Mouse (Mus musculus) limb, embryonic 11.5 days (tissue): ENCODE measurements around the gene Tsfm. TPM values are rescaled to one million over a fixed set of nuclear protein-coding genes. Genes with fewer than 3 reads are reported as not detected.

ENCODE experiments used
- ATAC-seq: fragments of 200-750 bp; cut with Nextera tagmentation; 2 replicates; pipeline ENCODE4 v1.8.0; 2017; ENCODE audit warnings: low read depth; ENCODE audit not compliant: insufficient number of reproducible peaks, low FRiP score, low TSS enrichment
- DNase-seq: peaks from one replicate; pipeline ENCODE4 v3.0.0-alpha.2; 2015; ENCODE audit warnings: low spot score
- H3K27ac ChIP-seq: fragments of 300-500 bp; sonication (generic); replicated peaks from 2 replicates; pipeline ENCODE4 v1.5.1; 2014; ENCODE audit warnings: low read depth, mild to moderate bottlenecking, low read length
- H3K27me3 ChIP-seq: fragments of 300-500 bp; sonication (generic); 2 replicates; pipeline ENCODE4 v1.6.1; 2014; ENCODE audit warnings: mild to moderate bottlenecking, low read length, mixed read lengths; ENCODE audit not compliant: control insufficient read depth, insufficient read depth
- H3K36me3 ChIP-seq: fragments of 300-500 bp; sonication (generic); 2 replicates; pipeline ENCODE4 v1.6.1; 2014; ENCODE audit warnings: mild to moderate bottlenecking, low read length, moderate library complexity, mixed read lengths; ENCODE audit not compliant: control insufficient read depth, insufficient read depth
- H3K4me1 ChIP-seq: fragments of 300-500 bp; sonication (generic); 2 replicates; pipeline ENCODE4 v1.6.1; 2014; ENCODE audit warnings: low read length, mixed read lengths; ENCODE audit not compliant: control insufficient read depth, insufficient read depth
- H3K4me2 ChIP-seq: fragments of 300-500 bp; sonication (generic); 2 replicates; pipeline ENCODE4 v1.6.1; 2014; ENCODE audit warnings: low read depth, mild to moderate bottlenecking, moderate library complexity; ENCODE audit not compliant: severe bottlenecking
- H3K4me3 ChIP-seq: fragments of 300-500 bp; sonication (generic); 2 replicates; pipeline ENCODE4 v1.5.1; 2014; ENCODE audit warnings: low read depth, low read length
- H3K9ac ChIP-seq: fragments of 300-500 bp; sonication (generic); 2 replicates; pipeline ENCODE4 v1.6.1; 2014; ENCODE audit warnings: mild to moderate bottlenecking, low read length
- H3K9me3 ChIP-seq: fragments of 300-500 bp; sonication (generic); 2 replicates; pipeline ENCODE4 v1.6.1; 2016; ENCODE audit warnings: low read length; ENCODE audit not compliant: control insufficient read depth
- WGBS: fragments of 180-500 bp; shearing (Covaris S2); extraction: QIAGEN DNeasy Blood & Tissue Kit; methylation state at CpG from one replicate; pipeline ENCODE4 v1.1.7; 2014; 5-methylcytosine and 5-hydroxymethylcytosine counted together
- polyA plus RNA-seq: library from polyadenylated mRNA; unstranded; fragments of >200 nt; fragmentation: Nextera tagmentation; extraction: Ambion mirVana; gene quantifications from 2 replicates; pipeline ENCODE4 v1.2.1, GENCODE M21; 2014

Tsfm gene
- polyA plus RNA-seq, 1 experiment from 2014 or later = 91.8 TPM

DNA sequence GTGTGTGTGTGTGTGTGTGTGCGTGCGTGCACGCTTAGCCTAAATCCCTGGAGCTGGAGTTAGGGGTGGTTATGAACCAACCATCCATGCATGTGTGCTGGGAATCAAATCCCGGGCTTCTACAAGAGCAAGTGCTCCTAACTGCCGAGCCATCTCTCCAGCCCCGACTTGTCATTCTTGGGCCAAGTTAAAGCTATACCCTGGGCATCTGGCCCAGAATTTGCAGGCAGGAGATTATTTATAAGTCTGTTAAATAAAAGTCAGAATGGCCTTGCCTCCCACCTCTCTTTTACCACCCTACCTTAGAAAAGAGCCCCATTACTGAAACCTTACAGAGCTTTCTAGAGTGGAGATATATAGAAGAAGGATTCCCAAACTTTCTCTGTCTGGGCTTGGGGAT, 54.9 kb downstream of the Tsfm start:
- Histone ChIP-seq H3K4me1 (peaks cover 32% of the 10 kb centered on the region), H3K4me2 (no peak overlapping the region), H3K27ac (no peak overlapping the region), H3K4me3 (no peak overlapping the region), H3K9ac (no peak overlapping the region), H3K27me3 (no peaks in the 10 kb centered on the region), H3K36me3 (no peaks in the 10 kb centered on the region), H3K9me3 (no peaks in the 10 kb centered on the region)
- ATAC-seq (no peak), DNase-seq (no peak)
- WGBS = 95% methylated on average over 6 of the region's 6 CpGs

DNA sequence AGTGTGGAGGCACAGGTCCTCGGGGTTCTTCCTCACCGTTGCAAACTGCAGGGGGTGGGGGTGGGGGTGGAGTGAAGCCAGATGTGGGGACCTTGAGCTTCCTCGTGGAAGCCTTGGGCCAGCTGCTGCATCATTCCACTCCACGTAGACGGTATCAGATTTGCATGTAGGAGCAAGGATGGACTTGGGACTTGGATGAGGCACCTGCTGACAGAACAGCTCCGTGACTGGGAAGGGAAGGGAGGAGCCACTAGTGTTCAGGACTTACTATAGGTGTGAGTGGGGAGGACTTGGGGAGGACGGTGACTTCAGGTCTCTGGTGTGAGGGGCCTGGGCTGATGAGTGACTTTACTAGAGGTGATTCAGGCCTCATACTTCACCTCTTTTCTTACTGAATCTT, 57.7 kb downstream of the Tsfm start:
- Histone ChIP-seq H3K36me3 (no peaks in the 10 kb centered on the region), H3K9ac (0 out of 2 replicates have a peak overlapping the region, but pooled peaks have one; percentile 2), H3K4me1 (peaks cover 26% of the 10 kb centered on the region), H3K4me2 (no peak overlapping the region), H3K27ac (no peak overlapping the region), H3K9me3 (no peaks in the 10 kb centered on the region), H3K4me3 (no peak overlapping the region), H3K27me3 (no peaks in the 10 kb centered on the region)
- no peak for DNase-seq
- no peak for ATAC-seq
- 23% methylated on average over 7 of the region's 7 CpGs for WGBS

DNA sequence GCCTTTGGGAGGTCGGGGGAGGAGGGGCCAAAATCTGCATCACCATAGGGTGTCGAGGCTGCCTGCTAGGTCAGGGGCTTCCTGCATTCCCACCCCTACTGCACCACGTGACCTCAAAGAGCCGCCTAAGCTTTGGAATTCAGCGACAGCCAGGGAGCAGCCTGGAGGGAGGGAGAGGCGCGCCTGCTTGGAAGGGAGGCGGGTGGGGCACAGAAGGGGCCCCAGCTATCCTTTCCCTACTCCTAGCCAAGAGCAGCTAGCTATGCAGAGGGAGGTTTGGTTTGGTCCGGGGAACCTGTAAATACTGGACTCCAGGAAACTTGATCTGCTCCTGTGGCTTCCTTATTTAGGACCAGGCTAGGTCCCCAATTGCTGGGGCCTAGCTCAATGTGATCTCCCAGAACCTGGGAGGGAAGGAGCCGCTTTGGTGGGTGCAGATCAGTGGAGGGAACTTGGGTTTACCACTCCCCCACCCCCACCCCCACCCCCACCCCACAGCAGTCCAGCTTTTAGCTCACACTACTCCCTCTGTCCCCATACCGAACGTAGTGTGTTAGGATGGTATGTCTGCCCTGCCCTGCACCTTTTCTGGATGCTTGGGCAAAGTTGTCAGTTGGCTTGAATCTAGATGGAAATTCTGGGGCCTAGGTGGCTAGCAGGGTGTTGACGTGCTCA, 58.5 kb downstream of the Tsfm start:
- peak overlapping the region; percentile 1; the same call in 1 of the 2 replicates for H3K4me3 ChIP-seq
- ATAC-seq (peak; percentile 89), DNase-seq (peak; percentile 87)
- H3K9me3 ChIP-seq = no peaks in the 10 kb centered on the region
- H3K27ac ChIP-seq = peak overlapping the region; percentile 66
- H3K9ac ChIP-seq = no peak overlapping the region
- H3K27me3 ChIP-seq = no peaks in the 10 kb centered on the region
- WGBS = 5% methylated on average over 13 of the region's 13 CpGs
- no peaks in the 10 kb centered on the region for H3K36me3 ChIP-seq
- peak overlapping the region; percentile 33 for H3K4me2 ChIP-seq
- H3K4me1 ChIP-seq = peaks cover 21% of the 10 kb centered on the region

DNA sequence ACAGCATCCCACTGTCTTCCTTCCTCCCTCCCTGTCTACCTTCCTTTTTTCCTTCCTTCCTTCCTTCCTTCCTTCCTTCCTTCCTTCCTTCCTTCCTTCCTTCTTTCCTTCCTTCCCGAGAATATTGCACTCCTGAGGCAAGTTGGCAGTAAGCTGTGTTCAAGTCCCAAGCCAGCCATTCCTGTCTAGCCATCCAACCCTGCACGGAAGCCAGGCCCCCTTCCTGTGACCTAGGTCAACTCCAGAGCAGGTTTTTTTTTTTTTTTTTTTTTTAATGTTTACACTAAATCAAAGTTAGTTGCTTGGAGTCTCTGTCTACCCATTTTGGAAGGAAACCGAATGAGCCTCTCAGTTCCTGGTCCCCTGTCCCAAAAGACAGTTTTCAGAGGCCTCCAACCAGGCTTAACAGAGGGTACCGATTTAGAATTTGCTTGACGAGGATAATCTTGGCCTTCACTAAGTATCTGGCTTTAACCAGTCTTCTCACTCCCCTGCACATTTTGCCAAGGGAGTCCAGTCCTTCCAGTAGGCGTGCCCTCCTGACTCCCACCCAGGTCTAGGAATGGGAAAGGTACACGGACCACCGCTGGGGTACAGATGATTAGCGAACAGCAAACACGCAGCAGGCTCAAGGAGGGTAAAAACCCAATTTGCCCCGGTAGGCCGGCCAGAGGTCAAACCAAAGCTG, 59.1 kb downstream of the Tsfm start:
- Histone ChIP-seq H3K36me3 (no peaks in the 10 kb centered on the region), H3K9ac (no peak overlapping the region), H3K27ac (peak overlapping the region; percentile 66), H3K4me1 (peaks cover 21% of the 10 kb centered on the region), H3K4me3 (peak overlapping the region; percentile 1; the same call in 1 of the 2 replicates), H3K4me2 (peak overlapping the region; percentile 33), H3K27me3 (no peaks in the 10 kb centered on the region), H3K9me3 (no peaks in the 10 kb centered on the region)
- ATAC-seq = peak; percentile 46
- WGBS = 3% methylated on average over 12 of the region's 12 CpGs
- DNase-seq = peak; percentile 32

DNA sequence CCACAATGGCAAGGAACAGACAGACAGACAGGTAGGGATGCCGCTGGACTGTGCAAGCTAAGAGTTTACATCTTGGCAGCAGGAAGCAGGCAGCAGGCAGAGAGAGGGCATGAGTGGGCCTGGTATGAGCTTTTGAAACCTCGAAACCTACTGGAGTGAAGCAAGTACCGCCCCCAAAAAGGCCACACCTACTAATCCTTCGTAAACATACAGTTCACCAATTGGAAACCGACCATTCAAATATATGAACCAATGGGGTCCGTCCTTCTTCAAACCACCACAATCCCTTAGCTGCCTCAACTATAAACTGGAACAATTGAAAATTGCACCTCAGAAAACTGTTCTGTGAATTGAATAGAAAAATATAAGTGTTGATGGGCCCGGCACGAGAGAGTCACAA, 66.8 kb downstream of the Tsfm start:
- no peak overlapping the region for H3K27ac ChIP-seq
- ATAC-seq = no peak

DNA sequence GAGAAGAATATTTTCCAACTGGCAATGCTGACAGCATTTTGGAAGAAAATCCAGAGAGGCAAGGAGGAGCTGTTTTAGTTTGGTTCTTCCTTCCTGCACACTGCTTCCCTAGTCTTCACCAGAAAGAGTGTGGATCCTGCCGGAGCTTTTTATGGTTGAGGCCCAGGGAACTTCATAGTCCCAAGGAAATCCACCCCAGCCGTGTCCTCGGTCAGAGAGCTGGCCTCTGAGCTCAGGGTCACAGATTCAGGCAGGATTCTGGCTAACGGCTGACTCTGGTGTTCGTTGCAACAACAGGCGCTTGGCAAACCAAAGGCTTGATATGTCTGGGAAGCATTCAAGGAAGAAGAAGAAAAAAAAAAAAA, 67.7 kb downstream of the Tsfm start:
- H3K4me3 ChIP-seq = no peak overlapping the region
- no peak overlapping the region for H3K4me2 ChIP-seq
- 20% methylated on average over 6 of the region's 6 CpGs for WGBS
- H3K9me3 ChIP-seq = no peaks in the 10 kb centered on the region
- H3K27me3 ChIP-seq = no peaks in the 10 kb centered on the region
- DNase-seq (no peak), ATAC-seq (no peak)
- no peaks in the 10 kb centered on the region for H3K36me3 ChIP-seq
- H3K9ac ChIP-seq = no peak overlapping the region
- peak overlapping the region; percentile 51; the same call in 1 of the 2 replicates for H3K27ac ChIP-seq
- H3K4me1 ChIP-seq = peaks cover 6% of the 10 kb centered on the region

More for the DNA sequence above, 66.8 kb downstream of the Tsfm start:
- no peaks in the 10 kb centered on the region for H3K36me3 ChIP-seq
- no peaks in the 10 kb centered on the region for H3K27me3 ChIP-seq
- WGBS = 87% methylated on average over 8 of the region's 8 CpGs
- peaks cover 6% of the 10 kb centered on the region for H3K4me1 ChIP-seq
- no peaks in the 10 kb centered on the region for H3K9me3 ChIP-seq
- no peak overlapping the region for H3K9ac ChIP-seq
- no peak overlapping the region for H3K4me2 ChIP-seq
- no peak for DNase-seq
- H3K4me3 ChIP-seq = no peak overlapping the region

DNA sequence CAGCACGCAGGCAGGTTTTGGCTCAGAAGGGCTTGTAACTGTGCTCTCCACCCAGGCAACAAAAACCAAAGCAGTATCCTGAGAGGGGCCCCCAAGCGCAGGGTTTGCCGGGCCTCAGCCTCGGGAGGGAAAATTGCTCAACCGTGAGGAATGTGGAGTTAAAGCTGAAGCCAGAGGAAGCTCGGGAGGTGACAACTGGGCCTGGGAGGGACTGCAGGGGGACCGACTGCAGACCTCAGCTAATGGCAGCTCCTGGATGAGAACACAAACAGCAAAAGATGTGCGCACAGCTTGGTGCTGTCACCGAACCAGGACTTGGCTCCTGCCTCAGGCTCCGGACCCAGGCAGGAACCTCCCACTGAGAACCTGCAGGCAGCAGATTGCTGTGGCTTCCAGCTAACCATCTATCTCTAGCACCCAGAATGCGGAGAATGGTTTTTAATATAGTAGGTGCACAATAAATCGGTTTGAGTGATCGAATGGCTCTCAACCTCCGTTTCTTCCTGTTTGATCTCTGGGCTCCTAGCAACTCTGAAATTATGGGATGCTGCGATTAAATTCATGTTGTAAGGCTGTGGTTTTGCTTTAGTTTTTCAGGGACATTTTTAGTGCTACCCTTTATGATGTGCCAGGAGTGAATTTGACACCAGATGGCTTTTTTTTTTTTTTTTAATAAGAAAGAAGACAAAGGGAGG, 68.2 kb downstream of the Tsfm start:
- ATAC-seq = peak; percentile 36; the same call in 1 of the 2 replicates
- peak; percentile 69 for DNase-seq
- no peak overlapping the region; the same call in 1 of the 2 replicates for H3K27ac ChIP-seq

DNA sequence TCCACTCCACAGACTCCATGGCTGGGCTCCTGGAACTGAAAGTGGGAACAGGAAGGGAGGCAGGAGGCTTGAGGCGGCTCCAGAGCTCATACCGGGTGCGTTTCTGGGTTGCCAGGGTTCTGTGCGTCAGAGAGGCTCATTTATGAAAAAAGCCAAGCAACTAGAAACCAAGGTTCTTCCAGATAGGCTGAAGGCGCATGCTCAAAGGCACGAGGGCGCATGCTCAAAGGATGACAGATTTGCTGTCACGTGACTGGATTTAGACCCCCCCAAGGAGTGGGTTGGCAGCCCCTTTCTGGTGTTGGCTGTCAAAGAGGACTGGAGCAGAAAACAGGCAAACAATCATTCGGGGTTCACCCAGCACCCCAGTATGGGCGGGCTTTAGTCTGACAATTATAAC, 68.9 kb downstream of the Tsfm start:
- no peaks in the 10 kb centered on the region for H3K36me3 ChIP-seq
- no peak overlapping the region for H3K4me2 ChIP-seq
- ATAC-seq (no peak; the same call in 1 of the 2 replicates), DNase-seq (no peak)
- 83% methylated on average over 10 of the region's 10 CpGs for WGBS
- no peaks in the 10 kb centered on the region for H3K9me3 ChIP-seq
- no peak overlapping the region for H3K4me3 ChIP-seq
- peaks cover 13% of the 10 kb centered on the region for H3K4me1 ChIP-seq
- H3K27ac ChIP-seq = 0 out of 2 replicates have a peak overlapping the region, but pooled peaks have one; percentile 18
- H3K27me3 ChIP-seq = no peaks in the 10 kb centered on the region
- H3K9ac ChIP-seq = no peak overlapping the region

More for the DNA sequence above, 68.2 kb downstream of the Tsfm start:
- H3K27me3 ChIP-seq = no peaks in the 10 kb centered on the region
- 0 out of 2 replicates have a peak overlapping the region, but pooled peaks have one; percentile 12 for H3K9ac ChIP-seq
- WGBS = 28% methylated on average over 15 of the region's 15 CpGs
- H3K9me3 ChIP-seq = no peaks in the 10 kb centered on the region
- no peak overlapping the region for H3K4me2 ChIP-seq
- no peaks in the 10 kb centered on the region for H3K36me3 ChIP-seq
- H3K4me3 ChIP-seq = no peak overlapping the region
- peaks cover 9% of the 10 kb centered on the region for H3K4me1 ChIP-seq
